Mouse (Mus musculus) CH12.LX (cell line): ENCODE measurements around the gene Usp13.

Source experiments
- BHLHE40 ChIP-seq: IDR thresholded peaks from 2 replicates; pipeline ENCODE4 v1.6.1; 2011; ENCODE audit warnings: mild to moderate bottlenecking, low read depth, low read length, improper control_type of control experiment
- CHD2 ChIP-seq: IDR thresholded peaks from 2 replicates; pipeline ENCODE4 v1.6.1; 2011; ENCODE audit warnings: low read length, improper control_type of control experiment
- CTCF ChIP-seq, 2 experiments: IDR thresholded peaks in 1 of 2; conservative IDR thresholded peaks in 1 of 2; 2 replicates each; pipeline ENCODE4 v1.5.1; 2011 to 2012; ENCODE audit warnings: low read depth in 2 of 2, low read length in 2 of 2, improper control_type of control experiment in 1 of 2, inconsistent platforms in 1 of 2, mild to moderate bottlenecking in 1 of 2, moderate library complexity in 1 of 2
- E2F4 ChIP-seq: IDR thresholded peaks from 2 replicates; pipeline ENCODE4 v1.6.1; 2011; ENCODE audit warnings: low read depth, low read length, improper control_type of control experiment; ENCODE audit not compliant: insufficient replicate concordance
- EP300 ChIP-seq: IDR thresholded peaks from 2 replicates; pipeline ENCODE4 v1.6.1; 2011; ENCODE audit warnings: low read length, improper control_type of control experiment
- HCFC1 ChIP-seq: IDR thresholded peaks from 2 replicates; pipeline ENCODE4 v1.6.1; 2012; ENCODE audit warnings: low read depth, mild to moderate bottlenecking, inconsistent platforms, low read length, improper control_type of control experiment
- IRF4 ChIP-seq: IDR thresholded peaks from 2 replicates; pipeline ENCODE4 v1.6.1; 2014; ENCODE audit warnings: low read depth, mild to moderate bottlenecking, inconsistent platforms, low read length, improper control_type of control experiment
- MAX ChIP-seq: IDR thresholded peaks from 2 replicates; pipeline ENCODE4 v1.6.1; 2011; ENCODE audit warnings: low read length, improper control_type of control experiment
- MYC ChIP-seq: IDR thresholded peaks from 2 replicates; pipeline ENCODE4 v1.6.1; 2011; ENCODE audit warnings: low read depth, mild to moderate bottlenecking, improper control_type of control experiment, low read length
- NRF1 ChIP-seq: IDR thresholded peaks from 2 replicates; pipeline ENCODE4 v1.6.1; 2014; ENCODE audit warnings: low read depth, mild to moderate bottlenecking, inconsistent platforms, low read length, improper control_type of control experiment, moderate library complexity
- POLR2A ChIP-seq: IDR thresholded peaks from 2 replicates; pipeline ENCODE4 v1.6.1; 2011; ENCODE audit warnings: low read depth, mild to moderate bottlenecking, improper control_type of control experiment, low read length
- POLR2AphosphoS2 ChIP-seq: IDR thresholded peaks from 2 replicates; pipeline ENCODE4 v1.6.1; 2011; ENCODE audit warnings: low read depth, low read length, improper control_type of control experiment
- RAD21 ChIP-seq: IDR thresholded peaks from 2 replicates; pipeline ENCODE4 v1.6.1; 2011; ENCODE audit warnings: low read depth, mild to moderate bottlenecking, low read length, improper control_type of control experiment, moderate library complexity
- RCOR1 ChIP-seq: conservative IDR thresholded peaks from 2 replicates; pipeline ENCODE4 v1.6.1; 2012; ENCODE audit warnings: low read depth, mild to moderate bottlenecking, inconsistent platforms, low read length, improper control_type of control experiment

- no peak for TF ChIP-seq CTCF (conservative IDR thresholded peaks at IDR 0.05 in 1 of 2, IDR thresholded peaks at IDR 0.05 in 1 of 2; ENCODE audit: low read depth in 2 of 2, low read length in 2 of 2)
- no peak for TF ChIP-seq RAD21
- no peak for TF ChIP-seq BHLHE40
- no peak for TF ChIP-seq IRF4
- TF ChIP-seq HCFC1 = no peak
- no peak for TF ChIP-seq CHD2
- TF ChIP-seq MYC = no peak
- TF ChIP-seq MAX = no peak
- no peak for TF ChIP-seq POLR2AphosphoS2
- no peak for TF ChIP-seq RCOR1
- no peak for TF ChIP-seq E2F4
- no peak for TF ChIP-seq POLR2A
- no peak for TF ChIP-seq EP300
- TF ChIP-seq NRF1 = no peak
These were observed 1.1 kb downstream of the Usp13 start for GRCm38 (mm10) chr3:32818327-32818900.
